Mouse (Mus musculus) olfactory bulb, adult 2 months (tissue): ENCODE measurements around the gene Pik3ip1.

Experiments used
- CTCF ChIP-seq: fragments of 200-500 bp; IDR thresholded peaks from 2 replicates; pipeline ENCODE4 v1.5.1; 2012; ENCODE audit warnings: low read depth, mild to moderate bottlenecking, low read length, moderate library complexity; ENCODE audit not compliant: insufficient read depth
- POLR2A ChIP-seq: fragments of 200-500 bp; IDR thresholded peaks from 2 replicates; pipeline ENCODE4 v1.6.1; 2012; ENCODE audit warnings: mild to moderate bottlenecking, low read depth, low read length, moderate library complexity; ENCODE audit not compliant: insufficient read depth

DNA sequence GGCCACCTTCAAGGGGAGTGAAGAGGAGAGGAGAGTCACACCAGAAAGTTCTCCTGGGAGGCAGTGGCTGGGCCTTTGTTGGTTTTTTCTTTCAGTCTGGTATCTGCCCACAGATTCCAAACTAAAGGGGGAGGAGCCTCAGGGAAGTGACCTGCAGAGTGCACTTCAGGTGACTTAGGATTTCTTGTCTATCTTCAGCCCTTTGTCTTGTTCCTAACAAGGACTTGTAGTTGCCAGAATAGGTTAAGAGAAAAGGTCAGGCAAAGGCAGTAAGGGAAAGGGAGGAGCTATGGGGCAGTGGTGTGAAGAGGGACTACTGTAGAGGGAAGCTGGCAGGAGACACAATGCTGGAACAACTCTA lies 17.6 kb downstream of the Pik3ip1 start:
- no peak for TF ChIP-seq CTCF
- no peak for TF ChIP-seq POLR2A
